Mouse (Mus musculus) spleen, postnatal 10 days (tissue): ENCODE measurements around the gene Ccdc181.
"Not testable (repeated sequence)": the region's sequence is repeated elsewhere in the genome, so short reads cannot be mapped to it uniquely, and the experiment has no call there.

Source experiments
- DNase-seq, 2 experiments: peaks; one replicate each; pipeline ENCODE4 v3.0.0; 2021 to 2022; ENCODE audit warnings: low spot score in 2 of 2

The Ccdc181 gene

GRCm38 (mm10) chr1:164275455-164275954 is at the start of gene Ccdc181:
Gene Ccdc181, plus strand, starts transcription at chr1:164275585.
- DNase-seq = peak; percentile 86 to 96

- not testable (repeated sequence) for DNase-seq
These were observed 43.3 kb upstream of the Ccdc181 start for GRCm38 (mm10) chr1:164231937-164232570.

GRCm38 (mm10) chr1:164233447-164233846 is 41.9 kb upstream of the Ccdc181 start:
- DNase-seq = no peak

- DNase-seq = no peak
These were observed 40.3 kb upstream of the Ccdc181 start for GRCm38 (mm10) chr1:164235078-164235477.

GRCm38 (mm10) chr1:164236078-164236477 is 39.3 kb upstream of the Ccdc181 start:
- no peak for DNase-seq

GRCm38 (mm10) chr1:164241494-164241893 is 33.9 kb upstream of the Ccdc181 start:
- DNase-seq = no peak

GRCm38 (mm10) chr1:164242809-164243208 is 32.6 kb upstream of the Ccdc181 start:
- no peak for DNase-seq

GRCm38 (mm10) chr1:164247442-164247841 is 27.9 kb upstream of the Ccdc181 start:
- DNase-seq = no peak

- DNase-seq = no peak
These were observed 27.4 kb upstream of the Ccdc181 start for GRCm38 (mm10) chr1:164247971-164248370.

GRCm38 (mm10) chr1:164248465-164249331 is 26.7 kb upstream of the Ccdc181 start, which contains the start of gene Slc19a2:
Gene Slc19a2, plus strand, starts transcription at chr1:164249046.
- peak; percentile 98 to 99 for DNase-seq

- no peak for DNase-seq
These were observed 26.1 kb upstream of the Ccdc181 start for GRCm38 (mm10) chr1:164249332-164249711.

- peak in 1 of 2 experiments; percentile 14 for DNase-seq
These were observed 24.8 kb upstream of the Ccdc181 start for GRCm38 (mm10) chr1:164250391-164251150.

GRCm38 (mm10) chr1:164251438-164251837 is 23.9 kb upstream of the Ccdc181 start:
- DNase-seq = no peak

- DNase-seq = no peak
These were observed 22.8 kb upstream of the Ccdc181 start for GRCm38 (mm10) chr1:164252551-164252950.

GRCm38 (mm10) chr1:164254836-164255235 is 20.5 kb upstream of the Ccdc181 start:
- no peak for DNase-seq

- DNase-seq = no peak
These were observed 15.0 kb upstream of the Ccdc181 start for GRCm38 (mm10) chr1:164260171-164261028.

- no peak for DNase-seq
These were observed 13.8 kb upstream of the Ccdc181 start for GRCm38 (mm10) chr1:164261553-164261952.

- DNase-seq = no peak
These were observed 4.4 kb upstream of the Ccdc181 start for GRCm38 (mm10) chr1:164270941-164271340.

GRCm38 (mm10) chr1:164273659-164274058 is 1.7 kb upstream of the Ccdc181 start:
- DNase-seq = no peak

- DNase-seq = no peak
These were observed 1.2 kb downstream of the Ccdc181 start for GRCm38 (mm10) chr1:164276552-164276951.

- no peak for DNase-seq
These were observed 3.9 kb downstream of the Ccdc181 start for GRCm38 (mm10) chr1:164279332-164279731.
